Mouse (Mus musculus) heart, postnatal 14 days (tissue): Measurements from ENCODE around the gene Pcbp3. TPM values are rescaled to one million over a fixed set of nuclear protein-coding genes. Genes with fewer than 3 reads are reported as not detected.
"Not testable (repeated sequence)": the region's sequence is repeated elsewhere in the genome, so short reads cannot be mapped to it uniquely, and the experiment has no call there.

ENCODE experiments used
- DNase-seq, 2 experiments: peaks; one replicate each; pipeline ENCODE4 v3.0.0; 2021 to 2022
- intact Hi-C: fragments of 180-260 bp; cut with DNase I; formaldehyde crosslinking; loops from one replicate; pipeline ENCODE4 v1.15.1; 2025
- total RNA-seq, 2 experiments: library from RNA; stranded (reverse); gene quantifications; 2 replicates each; pipeline ENCODE4 v1.2.3; 2021

Gene Pcbp3
- total RNA-seq, 2 experiments from 2014 or later: 7.7 TPM

- intact Hi-C loops: no loop called here
- DNase-seq: no peak
Observed at GRCm38 (mm10) chr10:76809439-76809838, 152.2 kb downstream of the Pcbp3 start.

GRCm38 (mm10) chr10:76808446-76809400, 153.0 kb downstream of the Pcbp3 start:
- intact Hi-C loops: no loop called here
- DNase-seq: no peak

- intact Hi-C loops: no loop called here
- DNase-seq: no peak
Observed at GRCm38 (mm10) chr10:76802500-76802885, 159.2 kb downstream of the Pcbp3 start.

DNA sequence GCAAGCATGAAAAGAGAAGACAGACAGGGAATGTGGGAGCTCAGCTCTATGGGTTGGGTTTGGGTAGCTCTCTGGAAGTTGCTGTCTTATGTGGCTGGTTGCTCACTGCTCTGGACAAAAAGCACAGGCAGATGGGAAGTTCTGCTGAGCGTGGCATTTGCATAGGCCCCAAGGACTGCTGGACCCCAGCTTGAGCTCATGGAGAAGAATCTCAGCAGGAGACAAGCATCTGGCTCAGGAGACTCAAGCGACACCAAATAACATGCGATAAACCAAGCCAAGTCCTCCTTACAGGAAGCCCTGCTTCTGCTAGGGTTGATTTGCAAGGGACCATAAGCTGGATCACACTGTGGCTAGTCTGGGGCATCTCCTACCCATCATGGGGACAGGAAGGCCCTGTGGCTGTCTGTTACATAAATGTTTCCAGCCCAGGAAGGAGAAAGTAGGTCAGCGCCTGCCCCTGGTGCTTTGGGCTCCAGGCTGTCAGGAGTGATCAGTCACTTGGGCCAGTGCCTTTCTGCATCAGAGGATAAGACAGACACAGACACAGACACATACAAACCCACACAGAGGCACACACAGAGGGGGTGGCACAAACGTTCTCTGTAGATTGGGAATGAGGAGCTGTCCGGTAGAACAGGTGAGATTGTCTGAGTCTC, 159.7 kb downstream of the Pcbp3 start:
- DNase-seq: peak in 1 of 2 experiments; percentile 18
- intact Hi-C loops: no loop called here

GRCm38 (mm10) chr10:76801237-76801641, 160.4 kb downstream of the Pcbp3 start:
- no peak for DNase-seq
- intact Hi-C loops: no loop called here

DNA sequence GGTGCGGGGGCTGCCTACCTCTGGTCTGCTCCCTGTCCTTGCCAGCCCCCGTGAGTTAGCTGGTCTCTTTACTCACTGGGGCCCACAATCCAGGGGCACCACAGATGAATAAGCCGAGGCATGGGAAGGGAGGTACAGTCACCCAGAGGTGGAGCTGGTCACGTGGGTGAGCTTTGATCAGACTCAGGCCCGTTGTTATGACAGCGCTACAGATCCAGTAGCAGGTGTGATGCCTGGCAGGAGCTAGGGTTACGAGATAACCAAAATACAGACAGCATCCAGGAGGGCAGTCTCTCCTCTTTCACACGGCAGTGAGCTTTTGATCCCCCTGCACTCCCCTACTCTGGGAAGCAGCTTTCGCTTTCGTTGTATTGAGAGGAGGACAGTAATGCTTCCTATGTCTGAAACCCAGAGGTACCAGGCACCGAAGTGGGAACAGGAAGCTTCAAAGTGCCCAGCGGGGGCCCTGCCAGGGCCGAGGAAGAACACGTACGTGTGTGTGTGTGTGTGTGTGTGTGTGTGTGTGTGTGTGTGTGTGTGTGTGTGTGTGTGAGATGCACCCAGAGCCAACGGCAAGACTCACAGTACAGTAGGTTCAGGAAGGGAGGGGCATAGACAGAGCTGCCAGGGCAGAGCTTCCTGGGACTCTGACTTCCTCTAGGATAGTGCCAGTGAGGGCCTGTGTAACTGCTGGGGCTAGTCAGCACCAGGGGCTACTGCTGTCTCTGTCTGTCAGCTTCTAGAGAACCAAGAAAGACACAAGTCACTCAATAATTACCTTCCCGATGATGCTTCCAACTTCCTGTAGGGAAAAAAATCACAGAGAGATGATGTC, 162.7 kb downstream of the Pcbp3 start:
- intact Hi-C loops: no loop called here
- DNase-seq: no peak

DNA sequence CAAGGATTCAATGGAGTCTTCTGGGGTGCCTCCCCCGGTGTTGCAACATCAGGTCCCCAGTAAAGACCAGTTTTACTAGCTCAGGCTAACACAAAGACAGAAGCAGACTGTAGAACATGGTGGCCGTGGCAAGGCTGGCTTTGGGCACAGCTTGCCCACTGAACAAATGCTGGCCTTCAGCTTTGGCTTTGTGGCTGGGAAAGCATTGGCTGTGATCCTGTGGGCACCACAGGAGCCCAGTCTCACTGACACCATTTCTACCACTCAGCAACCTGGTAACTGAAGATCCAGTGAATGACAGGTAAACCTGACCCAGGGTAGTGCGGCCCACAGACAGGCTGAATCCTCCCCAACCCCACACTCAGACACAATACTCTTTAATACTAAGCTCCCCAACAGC, 167.6 kb downstream of the Pcbp3 start:
- intact Hi-C loops: loop anchor here (5.0 kb wide), 1 partner anchor 228 kb away; no protein-coding TSS in a partner anchor
- no peak for DNase-seq

DNA sequence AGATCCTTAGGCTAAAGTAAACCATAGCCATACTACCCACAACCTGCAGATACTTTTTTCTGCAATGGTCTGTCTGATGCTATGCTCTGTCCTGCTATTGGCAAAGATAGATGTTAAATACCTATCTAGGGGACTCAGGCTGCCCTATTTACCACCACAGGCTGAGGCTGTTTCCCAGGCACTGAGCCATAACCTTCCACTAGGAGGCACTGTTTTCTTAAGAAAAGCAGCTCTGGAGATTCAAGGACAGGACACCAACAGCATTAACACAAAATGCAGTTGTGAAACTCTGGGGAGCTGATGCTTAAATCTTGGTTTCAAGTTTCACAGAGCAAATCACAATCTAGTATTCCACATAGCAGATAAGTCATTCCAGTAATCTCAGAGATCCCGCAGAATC, 170.2 kb downstream of the Pcbp3 start:
- peak; percentile 20 to 46 for DNase-seq
- intact Hi-C loops: loop anchor here (5.0 kb wide), 1 partner anchor 231 kb away; no protein-coding TSS in a partner anchor

DNA sequence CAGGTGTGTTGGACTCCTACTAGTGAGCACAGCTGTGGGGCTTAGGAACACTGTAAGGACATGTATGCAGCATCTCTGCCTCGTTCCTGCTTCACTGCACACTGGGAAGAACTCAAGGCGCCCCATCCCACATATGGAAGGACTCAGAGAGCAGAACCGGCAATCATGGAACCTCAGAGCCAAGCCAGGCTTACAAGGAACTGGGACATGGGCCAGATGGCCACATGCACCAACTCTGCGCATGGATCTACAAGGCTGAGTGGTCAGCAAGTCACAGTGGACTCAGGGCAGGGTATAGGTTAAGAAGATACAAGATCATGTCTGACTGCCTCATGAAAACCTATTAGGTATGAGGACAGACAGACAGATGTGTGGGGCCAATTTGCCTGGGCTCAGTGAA, 171.8 kb downstream of the Pcbp3 start:
- intact Hi-C loops: loop anchor here (5.0 kb wide), 1 partner anchor 232 kb away; no protein-coding TSS in a partner anchor
- DNase-seq: peak in 1 of 2 experiments; percentile 23

DNA sequence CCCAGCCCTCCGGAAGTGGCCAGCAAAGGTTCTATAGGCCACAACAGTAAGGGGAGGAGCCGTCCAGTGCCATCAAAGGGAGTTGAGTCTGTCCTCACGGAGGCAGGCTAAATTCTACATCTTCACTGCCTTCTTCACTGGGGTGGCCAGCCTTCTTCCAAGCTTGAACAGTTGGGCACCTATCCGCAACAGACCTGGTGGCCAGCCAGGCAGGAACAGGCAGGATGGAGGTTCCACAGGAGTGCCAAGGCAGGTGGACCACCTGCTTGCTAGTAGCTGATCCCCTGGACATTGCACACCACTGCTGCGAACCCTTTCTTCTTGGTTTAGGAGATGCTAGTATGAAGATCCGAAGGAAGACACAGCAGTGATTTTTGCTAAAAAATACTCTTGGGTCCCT, 176.4 kb downstream of the Pcbp3 start:
- no peak for DNase-seq
- intact Hi-C loops: no loop called here

- DNase-seq: no peak
- intact Hi-C loops: no loop called here
Observed at GRCm38 (mm10) chr10:76779225-76779624, 182.5 kb downstream of the Pcbp3 start.

DNA sequence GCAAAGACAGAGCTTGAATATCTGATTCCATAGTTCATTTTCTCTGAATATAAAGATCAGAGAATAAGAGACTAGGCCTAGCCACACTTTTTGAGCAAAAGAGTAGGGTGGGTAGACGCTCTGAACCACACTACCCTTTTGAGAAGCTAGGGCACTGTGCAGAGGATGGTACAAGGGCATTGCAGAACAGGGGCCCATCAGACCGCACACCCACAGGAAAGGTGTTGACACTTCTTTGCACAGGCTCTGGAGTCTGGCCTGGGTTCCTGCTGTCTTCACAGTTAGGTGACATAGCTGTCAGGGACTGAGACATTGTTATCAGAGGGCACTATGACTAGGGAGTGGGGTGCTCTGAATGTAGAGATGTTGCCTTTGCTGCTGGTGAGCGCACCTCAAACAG, 190.1 kb downstream of the Pcbp3 start:
- DNase-seq: no peak
- intact Hi-C loops: no loop called here

GRCm38 (mm10) chr10:76771086-76771485, 190.6 kb downstream of the Pcbp3 start:
- DNase-seq: no peak
- intact Hi-C loops: no loop called here

- intact Hi-C loops: no loop called here
- DNase-seq: no peak
Observed at GRCm38 (mm10) chr10:76769581-76769980, 192.1 kb downstream of the Pcbp3 start.

GRCm38 (mm10) chr10:76766196-76766595, 195.5 kb downstream of the Pcbp3 start:
- intact Hi-C loops: no loop called here
- DNase-seq: no peak

DNA sequence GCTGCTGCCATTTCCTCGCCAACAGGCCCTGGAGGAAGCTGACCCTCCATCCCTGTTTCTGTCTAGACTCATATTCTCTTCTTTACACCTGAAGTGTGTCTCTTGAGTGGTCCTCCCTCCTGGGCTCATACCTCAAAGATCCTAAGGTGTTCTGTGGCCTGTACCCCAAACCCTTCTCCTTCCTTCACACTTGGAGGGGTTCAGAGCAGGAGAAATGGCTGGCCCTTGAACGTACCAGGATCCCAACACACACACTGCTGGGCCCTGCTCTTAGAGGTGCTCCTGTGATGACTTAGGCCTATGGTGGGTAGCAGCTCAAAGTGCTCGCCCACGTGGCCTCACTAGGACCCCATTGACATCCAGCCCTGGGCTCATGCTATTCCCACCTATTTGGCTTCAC, 196.8 kb downstream of the Pcbp3 start:
- intact Hi-C loops: no loop called here
- no peak for DNase-seq

- intact Hi-C loops: no loop called here
- no peak for DNase-seq
Observed at GRCm38 (mm10) chr10:76763016-76763415, 198.7 kb downstream of the Pcbp3 start.

- no peak for DNase-seq
- intact Hi-C loops: no loop called here
Observed at GRCm38 (mm10) chr10:76762411-76762810, 199.3 kb downstream of the Pcbp3 start.

DNA sequence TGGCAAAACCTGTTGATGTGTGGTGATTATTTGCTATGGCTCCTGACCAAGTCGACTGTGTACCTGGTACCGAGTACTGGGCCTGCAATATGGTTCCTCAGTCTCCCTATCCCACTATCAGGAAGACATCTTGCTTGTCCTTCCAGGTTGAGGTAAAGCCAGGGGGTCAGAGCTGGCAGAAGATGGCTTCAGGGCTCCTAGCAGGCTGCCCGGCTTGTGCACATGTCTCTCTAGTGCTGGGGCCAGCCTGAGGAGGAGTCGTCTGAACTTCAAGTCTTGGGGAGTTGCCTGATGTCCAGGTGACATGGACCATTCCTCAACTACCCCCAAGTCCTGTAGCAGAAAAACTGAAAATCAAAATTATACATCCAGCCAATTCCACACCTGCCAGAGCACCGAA, 201.8 kb downstream of the Pcbp3 start:
- intact Hi-C loops: no loop called here
- no peak for DNase-seq

- intact Hi-C loops: no loop called here
- no peak for DNase-seq
Observed at GRCm38 (mm10) chr10:76753640-76754039, 208.0 kb downstream of the Pcbp3 start.

- intact Hi-C loops, DNase-seq: not testable (repeated sequence)
Observed at GRCm38 (mm10) chr10:76744267-76744666, 217.4 kb downstream of the Pcbp3 start.
